Mouse (Mus musculus) CH12.LX (cell line): ENCODE measurements at regions not wholly inside any gene's neighbourhood (a gene's known extent, or its start where the extent isn't known, plus 50 kb on each side); places are given as distances from the start of the nearest gene placed in this dataset.

Source experiments
- DNase-seq: peaks from one replicate; pipeline ENCODE4 v3.0.0-alpha.2; 2013; ENCODE audit errors: extremely low read depth
- H3K27ac ChIP-seq: 2 replicates; pipeline ENCODE4 v1.5.1; 2012; ENCODE audit warnings: low read depth, mild to moderate bottlenecking, control low read depth, moderate library complexity; ENCODE audit not compliant: insufficient read depth
- H3K27me3 ChIP-seq: replicated peaks from 2 replicates; pipeline ENCODE3; 2012; ENCODE audit warnings: inconsistent platforms
- H3K36me3 ChIP-seq, 2 experiments: replicated peaks in 1 of 2; 2 replicates each; pipeline versions ENCODE3 to v1.6.1; 2012; ENCODE audit warnings: inconsistent platforms in 1 of 2, low read length in 1 of 2, mild to moderate bottlenecking in 1 of 2, mixed read lengths in 1 of 2, moderate library complexity in 1 of 2; ENCODE audit not compliant: control insufficient read depth in 1 of 2, insufficient read depth in 1 of 2
- H3K4me1 ChIP-seq, 2 experiments: 2 replicates each; pipeline ENCODE4 v1.6.1; 2012; ENCODE audit warnings: inconsistent platforms in 1 of 2, moderate library complexity in 1 of 2; ENCODE audit not compliant: insufficient read depth in 2 of 2, control insufficient read depth in 1 of 2
- H3K4me2 ChIP-seq: 2 replicates; pipeline ENCODE4 v1.6.1; 2012; ENCODE audit warnings: low read depth, mild to moderate bottlenecking, control low read depth; ENCODE audit not compliant: poor library complexity, insufficient read depth, severe bottlenecking
- H3K4me3 ChIP-seq, 3 experiments: fragments of 150-350 bp in 1 of 3; sonication (generic) in 1 of 3; replicated peaks in 1 of 3; 2 replicates each; pipeline versions ENCODE3 to v1.5.1; 2011 to 2012; ENCODE audit warnings: low read depth in 2 of 3, low read length in 2 of 3, mild to moderate bottlenecking in 2 of 3, moderate library complexity in 2 of 3, control low read depth in 1 of 3, improper control_type of control experiment in 1 of 3, inconsistent platforms in 1 of 3, mixed read lengths in 1 of 3; ENCODE audit not compliant: poor library complexity in 1 of 3
- H3K79me2 ChIP-seq: replicated peaks from 2 replicates; pipeline ENCODE4 v1.6.1; 2012; ENCODE audit warnings: mild to moderate bottlenecking, moderate library complexity; ENCODE audit not compliant: control insufficient read depth, poor library complexity, insufficient read depth, severe bottlenecking; ENCODE audit errors: extremely low read depth
- H3K9ac ChIP-seq: 2 replicates; pipeline ENCODE4 v1.6.1; 2012; ENCODE audit warnings: low read depth, mild to moderate bottlenecking, control low read depth, moderate library complexity; ENCODE audit not compliant: insufficient read depth
- H3K9me3 ChIP-seq: replicated peaks from 2 replicates; pipeline ENCODE3; 2012; ENCODE audit warnings: low read length, inconsistent platforms, mixed read lengths
- BHLHE40 ChIP-seq: IDR thresholded peaks from 2 replicates; pipeline ENCODE4 v1.6.1; 2011; ENCODE audit warnings: mild to moderate bottlenecking, low read depth, low read length, improper control_type of control experiment
- CHD2 ChIP-seq: IDR thresholded peaks from 2 replicates; pipeline ENCODE4 v1.6.1; 2011; ENCODE audit warnings: low read length, improper control_type of control experiment
- ELF1 ChIP-seq: IDR thresholded peaks from 2 replicates; pipeline ENCODE4 v1.6.1; 2014; ENCODE audit warnings: low read depth, mild to moderate bottlenecking, inconsistent platforms, low read length, improper control_type of control experiment
- EP300 ChIP-seq: IDR thresholded peaks from 2 replicates; pipeline ENCODE4 v1.6.1; 2011; ENCODE audit warnings: low read length, improper control_type of control experiment
- ETS1 ChIP-seq: conservative IDR thresholded peaks from 2 replicates; pipeline ENCODE4 v1.6.1; 2012; ENCODE audit warnings: low read depth, mild to moderate bottlenecking, inconsistent platforms, low read length, improper control_type of control experiment, moderate library complexity
- GABPA ChIP-seq: IDR thresholded peaks from 2 replicates; pipeline ENCODE4 v1.6.1; 2012; ENCODE audit warnings: low read depth, low read length, improper control_type of control experiment, inconsistent platforms; ENCODE audit not compliant: insufficient replicate concordance
- HCFC1 ChIP-seq: IDR thresholded peaks from 2 replicates; pipeline ENCODE4 v1.6.1; 2012; ENCODE audit warnings: low read depth, mild to moderate bottlenecking, inconsistent platforms, low read length, improper control_type of control experiment
- KAT2A ChIP-seq: IDR thresholded peaks from 2 replicates; pipeline ENCODE4 v1.6.1; 2012; ENCODE audit warnings: low read length, improper control_type of control experiment, inconsistent platforms; ENCODE audit not compliant: insufficient replicate concordance
- MAX ChIP-seq: IDR thresholded peaks from 2 replicates; pipeline ENCODE4 v1.6.1; 2011; ENCODE audit warnings: low read length, improper control_type of control experiment
- MAZ ChIP-seq: IDR thresholded peaks from 2 replicates; pipeline ENCODE4 v1.6.1; 2012; ENCODE audit warnings: low read depth, mild to moderate bottlenecking, inconsistent platforms, low read length, improper control_type of control experiment, moderate library complexity
- MEF2A ChIP-seq: IDR thresholded peaks from 2 replicates; pipeline ENCODE4 v1.6.1; 2014; ENCODE audit warnings: low read depth, mild to moderate bottlenecking, inconsistent platforms, low read length, improper control_type of control experiment, borderline replicate concordance
- MXI1 ChIP-seq: IDR thresholded peaks from 2 replicates; pipeline ENCODE4 v1.6.1; 2011; ENCODE audit warnings: mild to moderate bottlenecking, low read depth, low read length, improper control_type of control experiment
- MYC ChIP-seq: IDR thresholded peaks from 2 replicates; pipeline ENCODE4 v1.6.1; 2011; ENCODE audit warnings: low read depth, mild to moderate bottlenecking, improper control_type of control experiment, low read length
- NELFE ChIP-seq: IDR thresholded peaks from 2 replicates; pipeline ENCODE4 v1.6.1; 2011; ENCODE audit warnings: low read depth, low read length, improper control_type of control experiment
- POLR2A ChIP-seq: IDR thresholded peaks from 2 replicates; pipeline ENCODE4 v1.6.1; 2011; ENCODE audit warnings: low read depth, mild to moderate bottlenecking, improper control_type of control experiment, low read length
- POLR2AphosphoS2 ChIP-seq: IDR thresholded peaks from 2 replicates; pipeline ENCODE4 v1.6.1; 2011; ENCODE audit warnings: low read depth, low read length, improper control_type of control experiment
- RAD21 ChIP-seq: IDR thresholded peaks from 2 replicates; pipeline ENCODE4 v1.6.1; 2011; ENCODE audit warnings: low read depth, mild to moderate bottlenecking, low read length, improper control_type of control experiment, moderate library complexity
- RCOR1 ChIP-seq: conservative IDR thresholded peaks from 2 replicates; pipeline ENCODE4 v1.6.1; 2012; ENCODE audit warnings: low read depth, mild to moderate bottlenecking, inconsistent platforms, low read length, improper control_type of control experiment
- TBP ChIP-seq: conservative IDR thresholded peaks from 2 replicates; pipeline ENCODE4 v1.6.1; 2011; ENCODE audit warnings: low read depth, low read length, improper control_type of control experiment
- TCF12 ChIP-seq: IDR thresholded peaks from 2 replicates; pipeline ENCODE4 v1.6.1; 2014; ENCODE audit warnings: low read depth, mild to moderate bottlenecking, inconsistent platforms, low read length, improper control_type of control experiment
- UBTF ChIP-seq: IDR thresholded peaks from 2 replicates; pipeline ENCODE4 v1.6.1; 2012; ENCODE audit warnings: low read depth, mild to moderate bottlenecking, inconsistent platforms, low read length, improper control_type of control experiment, moderate library complexity
- USF1 ChIP-seq: IDR thresholded peaks from 2 replicates; pipeline ENCODE4 v1.6.1; 2014; ENCODE audit warnings: low read depth, mild to moderate bottlenecking, inconsistent platforms, low read length, improper control_type of control experiment
- ZC3H11A ChIP-seq: IDR thresholded peaks from 2 replicates; pipeline ENCODE4 v1.6.1; 2012; ENCODE audit warnings: low read depth, mild to moderate bottlenecking, inconsistent platforms, low read length, improper control_type of control experiment
- ZNF384 ChIP-seq: IDR thresholded peaks from 2 replicates; pipeline ENCODE4 v1.6.1; 2012; ENCODE audit warnings: low read depth, low read length, improper control_type of control experiment, inconsistent platforms
- dilution Hi-C: fragments of 300-500 bp; cut with MboI; formaldehyde crosslinking; loops from 2 replicates; pipeline ENCODE4 v1.14.3; 2020; ENCODE audit warnings: low sequenced_read_pairs; ENCODE audit not compliant: extremely low pct_unique_long_range_greater_than_20kb, extremely low pct_ligation_motif_present
- in situ Hi-C: fragments of 300-500 bp; cut with MboI; formaldehyde crosslinking; loops from 3 replicates; pipeline ENCODE4 v1.14.3; 2019; ENCODE audit warnings: low sequenced_read_pairs, low pct_ligation_motif_present, low pct_unique_long_range_greater_than_20kb, mixed read lengths

DNA sequence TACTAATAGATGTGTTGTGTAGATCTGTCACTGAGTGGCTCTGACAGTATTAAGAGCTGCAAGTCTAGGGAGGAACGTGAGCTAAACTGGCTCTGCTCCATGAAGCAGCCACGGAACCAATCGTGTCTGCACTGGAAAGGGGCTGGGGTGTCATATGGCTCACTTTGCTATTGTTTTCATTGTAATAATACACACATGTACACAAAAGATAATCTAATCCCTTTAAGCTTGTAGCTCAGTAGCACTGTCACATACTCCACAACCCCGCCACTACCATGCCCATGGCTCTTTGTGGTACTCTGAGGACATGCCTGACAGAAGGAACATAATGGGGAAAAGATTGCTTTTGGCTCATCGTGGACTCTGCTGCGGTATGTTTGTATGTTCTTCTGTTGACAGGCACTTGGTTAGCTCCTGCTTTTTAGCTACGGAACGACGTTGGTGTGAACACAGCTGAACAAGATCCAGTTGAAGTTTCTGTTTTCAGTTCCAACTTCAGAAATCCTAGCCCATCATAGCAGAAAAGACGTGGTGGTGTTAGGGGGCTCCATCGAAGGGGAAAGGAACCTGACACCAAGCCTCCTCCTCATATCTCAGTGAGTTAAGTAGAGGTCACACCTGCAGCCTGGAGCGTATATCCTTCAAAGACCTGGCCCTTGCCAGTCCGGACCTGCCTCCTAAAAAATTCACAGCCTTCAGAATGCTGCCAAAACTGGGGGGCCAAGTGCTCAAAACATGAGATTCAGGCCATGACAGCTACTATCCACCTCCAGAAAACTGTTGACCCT is 159.6 kb upstream of the Fam19a5 start:
- Histone ChIP-seq H3K9ac (no peak overlapping the region), H3K4me2 (no peak overlapping the region), H3K4me1 (no peaks in the 10 kb centered on the region), H3K79me2 (no peaks in the 10 kb centered on the region), H3K27me3 (no peaks in the 10 kb centered on the region), H3K4me3 (no peak overlapping the region), H3K9me3 (peaks cover 96% of the 10 kb centered on the region), H3K27ac (no peak overlapping the region), H3K36me3 (no peaks in the 10 kb centered on the region)
- TF ChIP-seq POLR2AphosphoS2 (no peak), EP300 (no peak), KAT2A (no peak), MEF2A (no peak), GABPA (no peak), USF1 (no peak), POLR2A (no peak), ZC3H11A (no peak), MAZ (no peak), RAD21 (no peak), TBP (no peak), BHLHE40 (no peak), RCOR1 (no peak), MXI1 (no peak), TCF12 (no peak), HCFC1 (no peak), UBTF (no peak)
- no peak for DNase-seq
- in situ Hi-C loops = no loop called here
- dilution Hi-C loops = no loop called here

DNA sequence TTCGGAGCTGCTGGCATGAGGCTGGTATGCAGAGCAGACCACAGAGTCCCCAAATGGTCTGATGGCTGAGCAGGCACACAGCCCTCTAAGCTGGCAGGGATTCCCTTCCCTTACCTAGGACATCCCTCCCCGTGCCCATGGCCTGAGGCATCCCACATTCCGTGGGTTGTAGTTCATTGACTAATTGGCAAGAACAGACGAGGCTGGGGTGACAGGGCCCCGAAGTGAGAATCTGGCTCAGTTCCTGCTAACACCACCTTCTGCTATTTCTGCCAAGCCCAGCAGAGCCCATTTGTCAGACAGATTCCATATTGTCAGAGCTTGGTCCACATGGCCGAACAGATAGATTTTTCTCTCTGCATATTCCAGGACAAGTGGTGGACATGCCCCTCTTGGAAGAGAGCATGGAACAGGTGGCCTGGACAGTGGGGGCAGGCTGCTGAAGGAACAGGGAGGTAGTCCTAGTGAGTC is 157.6 kb upstream of the Fam19a5 start:
- no peak for DNase-seq
- Histone ChIP-seq H3K4me1 (no peaks in the 10 kb centered on the region), H3K4me3 (peak overlapping the region in 1 of 3 experiments; percentile 17), H3K9ac (no peak overlapping the region), H3K36me3 (no peaks in the 10 kb centered on the region), H3K27ac (no peak overlapping the region), H3K9me3 (peaks cover 97% of the 10 kb centered on the region), H3K4me2 (no peak overlapping the region), H3K27me3 (no peaks in the 10 kb centered on the region), H3K79me2 (no peaks in the 10 kb centered on the region)
- dilution Hi-C loops (no loop called here), in situ Hi-C loops (no loop called here)
- TF ChIP-seq ELF1 (no peak), MAZ (no peak), RAD21 (no peak), ETS1 (no peak), MYC (no peak), NELFE (no peak), CHD2 (no peak), ZNF384 (no peak), MAX (no peak), HCFC1 (no peak), UBTF (no peak), RCOR1 (no peak)
